Mouse (Mus musculus) heart, embryonic 15.5 days (tissue): ENCODE data around the gene Nid2. TPM values are rescaled to one million over a fixed set of nuclear protein-coding genes. Genes with fewer than 3 reads are reported as not detected.

ENCODE experiments used
- ATAC-seq: fragments of 200-750 bp; cut with Nextera tagmentation; replicated peaks from 2 replicates; pipeline ENCODE4 v1.8.0; 2017; ENCODE audit warnings: low read depth, moderate TSS enrichment; ENCODE audit not compliant: insufficient number of reproducible peaks, insufficient read depth, low FRiP score
- H3K27ac ChIP-seq: fragments of 300-500 bp; sonication (generic); 2 replicates; pipeline ENCODE4 v1.5.1; 2015; ENCODE audit warnings: mild to moderate bottlenecking, inconsistent platforms
- H3K27me3 ChIP-seq: fragments of 300-500 bp; sonication (generic); 2 replicates; pipeline ENCODE4 v1.6.1; 2015; ENCODE audit warnings: inconsistent platforms
- H3K36me3 ChIP-seq: fragments of 300-500 bp; sonication (generic); 2 replicates; pipeline ENCODE4 v1.6.1; 2015; ENCODE audit warnings: mild to moderate bottlenecking, inconsistent platforms
- H3K4me1 ChIP-seq: fragments of 300-500 bp; sonication (generic); replicated peaks from 2 replicates; pipeline ENCODE4 v1.6.1; 2015; ENCODE audit warnings: inconsistent platforms
- H3K4me2 ChIP-seq: fragments of 300-500 bp; sonication (generic); 2 replicates; pipeline ENCODE4 v1.6.1; 2015; ENCODE audit warnings: inconsistent platforms, mild to moderate bottlenecking, moderate library complexity
- H3K4me3 ChIP-seq: fragments of 300-500 bp; sonication (generic); 2 replicates; pipeline ENCODE4 v1.5.1; 2015; ENCODE audit warnings: mild to moderate bottlenecking, inconsistent platforms
- H3K9ac ChIP-seq: fragments of 300-500 bp; sonication (generic); 2 replicates; pipeline ENCODE4 v1.6.1; 2015; ENCODE audit warnings: mild to moderate bottlenecking, inconsistent platforms
- H3K9me3 ChIP-seq: fragments of 300-500 bp; sonication (generic); replicated peaks from 2 replicates; pipeline ENCODE4 v1.6.1; 2016; ENCODE audit warnings: inconsistent platforms
- WGBS: fragments of 180-500 bp; shearing (Covaris S2); methylation state at CpG from one replicate; pipeline ENCODE4 v1.1.7; 2015; ENCODE audit warnings: mixed read lengths; 5-methylcytosine and 5-hydroxymethylcytosine counted together
- polyA plus RNA-seq: library from polyadenylated mRNA; unstranded; fragments of >200 nt; fragmentation: Nextera tagmentation; extraction: Ambion mirVana; gene quantifications from 2 replicates; pipeline ENCODE4 v1.2.1, GENCODE M21; 2015

The Nid2 gene
- polyA plus RNA-seq, 1 experiment from 2014 or later, result 84.4 TPM

- Histone ChIP-seq H3K4me1 (peaks cover 24% of the 10 kb centered on the region), H3K36me3 (no peaks in the 10 kb centered on the region), H3K4me3 (no peak overlapping the region), H3K27me3 (no peaks in the 10 kb centered on the region), H3K27ac (no peak overlapping the region), H3K4me2 (no peak overlapping the region), H3K9me3 (no peaks in the 10 kb centered on the region), H3K9ac (no peak overlapping the region)
- 67% methylated on average over 2 of the region's 2 CpGs for WGBS
- ATAC-seq, result no peak
Measured at GRCm38 (mm10) chr14:19746731-19747130, 4.3 kb upstream of the Nid2 start.

GRCm38 (mm10) chr14:19749743-19750142 lies 1.3 kb upstream of the Nid2 start:
- no peak overlapping the region for H3K4me2 ChIP-seq
- H3K4me3 ChIP-seq, result no peak overlapping the region
- H3K36me3 ChIP-seq, result peaks cover 1% of the 10 kb centered on the region; the same call in 1 of the 2 replicates
- H3K9me3 ChIP-seq, result no peaks in the 10 kb centered on the region
- no peak overlapping the region for H3K9ac ChIP-seq
- H3K27ac ChIP-seq, result no peak overlapping the region
- no peaks in the 10 kb centered on the region for H3K27me3 ChIP-seq
- ATAC-seq, result no peak
- H3K4me1 ChIP-seq, result peaks cover 40% of the 10 kb centered on the region
- WGBS, result 75% methylated on average over 2 of the region's 2 CpGs

GRCm38 (mm10) chr14:19750411-19751024 lies 547 bp upstream of the Nid2 start:
- peak; percentile 66 for ATAC-seq
- WGBS, result 3% methylated on average over 26 of the region's 26 CpGs

DNA sequence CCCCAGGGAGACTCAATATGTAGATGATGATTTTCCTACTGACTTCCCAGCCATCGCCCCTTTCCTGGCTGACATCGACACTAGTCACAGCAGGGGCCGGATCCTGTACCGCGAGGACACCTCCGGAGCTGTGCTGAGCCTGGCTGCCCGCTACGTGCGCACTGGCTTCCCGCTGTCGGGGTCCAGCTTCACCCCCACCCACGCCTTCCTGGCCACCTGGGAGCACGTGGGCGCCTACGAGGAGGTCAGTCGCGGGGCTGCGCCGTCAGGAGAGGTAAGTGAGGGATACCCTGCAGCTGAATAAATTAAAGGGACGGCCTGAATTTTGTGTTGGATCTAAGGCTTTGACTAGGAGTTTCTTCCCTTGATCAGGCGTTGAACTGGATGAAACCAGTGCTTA lies 1.2 kb downstream of the Nid2 start:
- Histone ChIP-seq H3K36me3 (peaks cover 14% of the 10 kb centered on the region; the same call in 1 of the 2 replicates), H3K9ac (peak overlapping the region; percentile 68), H3K4me2 (peak overlapping the region; percentile 90), H3K4me1 (peaks cover 32% of the 10 kb centered on the region), H3K27ac (peak overlapping the region; percentile 86), H3K27me3 (no peaks in the 10 kb centered on the region), H3K9me3 (no peaks in the 10 kb centered on the region), H3K4me3 (peak overlapping the region; percentile 63)
- WGBS, result 3% methylated on average over 21 of the region's 21 CpGs
- ATAC-seq, result no peak

More at GRCm38 (mm10) chr14:19750411-19751024, 547 bp upstream of the Nid2 start:
- Histone ChIP-seq H3K4me2 (peak overlapping the region; percentile 90), H3K36me3 (peaks cover 9% of the 10 kb centered on the region; the same call in 1 of the 2 replicates), H3K27me3 (no peaks in the 10 kb centered on the region), H3K4me1 (peaks cover 40% of the 10 kb centered on the region), H3K9me3 (no peaks in the 10 kb centered on the region), H3K4me3 (peak overlapping the region; percentile 63), H3K9ac (peak overlapping the region; percentile 63), H3K27ac (peak overlapping the region; percentile 86)

DNA sequence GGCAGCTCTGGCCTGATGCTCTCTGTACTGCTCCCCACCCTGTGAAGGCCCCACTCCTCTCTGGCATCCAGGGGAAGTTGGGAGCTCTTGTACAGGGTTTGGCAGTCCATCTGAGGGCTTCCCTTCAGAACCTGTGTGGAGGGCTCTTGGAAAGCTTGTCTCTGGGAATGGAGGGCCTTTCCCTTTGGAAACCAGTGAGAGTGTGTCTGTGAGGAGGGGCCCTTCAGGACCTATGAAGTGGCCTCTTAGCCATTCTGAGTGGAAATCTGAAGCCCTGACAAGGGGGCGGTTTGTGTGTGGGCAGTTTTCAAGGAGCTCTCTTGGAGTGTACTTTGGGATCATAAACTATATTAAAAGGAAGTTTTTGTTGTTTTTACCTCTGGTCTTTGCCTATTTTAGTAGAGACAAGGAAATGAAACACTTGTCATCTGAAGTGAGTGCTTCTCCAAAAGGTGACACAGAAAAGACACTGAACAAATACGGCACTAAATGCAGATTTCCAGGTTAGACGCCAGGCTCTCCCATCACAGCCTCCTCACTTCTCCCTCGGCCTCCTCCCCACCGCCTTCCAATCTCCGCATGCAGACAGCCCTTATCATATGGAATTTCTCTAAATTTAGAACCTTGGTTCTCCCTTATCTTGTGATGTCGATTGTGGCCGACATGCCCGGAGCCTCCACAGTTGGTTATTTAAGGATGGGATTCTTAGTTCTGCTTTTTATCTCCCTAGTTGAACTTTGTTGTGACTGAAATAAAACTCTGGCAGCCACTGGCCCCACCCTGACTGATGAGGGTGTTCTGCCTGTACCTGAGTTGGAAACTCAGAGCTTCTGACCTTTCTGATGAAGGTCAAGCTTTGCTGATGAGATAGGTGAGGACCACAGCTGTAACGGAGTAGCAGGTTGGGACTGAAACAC lies 8.5 kb downstream of the Nid2 start:
- H3K9ac ChIP-seq, result no peak overlapping the region
- ATAC-seq, result peak; percentile 62
- no peaks in the 10 kb centered on the region for H3K9me3 ChIP-seq
- H3K4me1 ChIP-seq, result peaks cover 43% of the 10 kb centered on the region
- H3K4me3 ChIP-seq, result no peak overlapping the region
- H3K27ac ChIP-seq, result peak overlapping the region; percentile 83
- H3K4me2 ChIP-seq, result peak overlapping the region; percentile 35; the same call in 1 of the 2 replicates
- H3K27me3 ChIP-seq, result no peaks in the 10 kb centered on the region
- WGBS, result 13% methylated on average over 10 of the region's 10 CpGs
- H3K36me3 ChIP-seq, result peaks cover 21% of the 10 kb centered on the region; the same call in 1 of the 2 replicates

DNA sequence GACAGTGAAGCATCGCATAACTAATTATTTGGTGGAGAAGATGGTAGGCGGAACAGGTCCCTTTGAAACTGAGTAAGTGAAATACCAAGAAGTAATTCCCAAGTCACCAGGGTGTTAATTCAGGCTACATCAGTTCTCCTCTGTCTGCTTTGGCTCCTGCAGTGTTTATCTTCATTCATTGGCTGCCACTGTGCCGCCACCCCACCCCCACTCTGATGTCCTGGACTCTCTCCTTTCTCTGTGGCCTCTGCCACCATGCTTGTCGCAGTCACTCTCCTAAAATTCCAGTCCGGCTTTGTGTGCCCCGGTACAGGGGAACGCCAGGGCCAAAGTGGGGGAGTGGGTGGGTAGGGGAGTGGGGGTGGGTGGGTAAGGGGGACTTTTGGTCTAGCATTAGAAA lies 9.7 kb downstream of the Nid2 start:
- Histone ChIP-seq H3K4me1 (peaks cover 43% of the 10 kb centered on the region), H3K4me3 (no peak overlapping the region), H3K27me3 (no peaks in the 10 kb centered on the region), H3K9me3 (no peaks in the 10 kb centered on the region), H3K4me2 (peak overlapping the region; percentile 35; the same call in 1 of the 2 replicates), H3K36me3 (peaks cover 20% of the 10 kb centered on the region; the same call in 1 of the 2 replicates), H3K27ac (peak overlapping the region; percentile 83), H3K9ac (no peak overlapping the region)
- WGBS, result 23% methylated on average over 7 of the region's 7 CpGs
- ATAC-seq, result 0 out of 2 replicates have a peak, but pooled peaks have one; percentile 42

- H3K36me3 ChIP-seq, result peaks cover 20% of the 10 kb centered on the region; the same call in 1 of the 2 replicates
- H3K27me3 ChIP-seq, result no peaks in the 10 kb centered on the region
- H3K4me2 ChIP-seq, result no peak overlapping the region
- H3K9me3 ChIP-seq, result no peaks in the 10 kb centered on the region
- 47% methylated on average over 4 of the region's 4 CpGs for WGBS
- H3K4me1 ChIP-seq, result peaks cover 44% of the 10 kb centered on the region
- H3K27ac ChIP-seq, result no peak overlapping the region
- no peak for ATAC-seq
- no peak overlapping the region for H3K9ac ChIP-seq
- no peak overlapping the region for H3K4me3 ChIP-seq
Measured at GRCm38 (mm10) chr14:19762014-19762413, 10.9 kb downstream of the Nid2 start.

DNA sequence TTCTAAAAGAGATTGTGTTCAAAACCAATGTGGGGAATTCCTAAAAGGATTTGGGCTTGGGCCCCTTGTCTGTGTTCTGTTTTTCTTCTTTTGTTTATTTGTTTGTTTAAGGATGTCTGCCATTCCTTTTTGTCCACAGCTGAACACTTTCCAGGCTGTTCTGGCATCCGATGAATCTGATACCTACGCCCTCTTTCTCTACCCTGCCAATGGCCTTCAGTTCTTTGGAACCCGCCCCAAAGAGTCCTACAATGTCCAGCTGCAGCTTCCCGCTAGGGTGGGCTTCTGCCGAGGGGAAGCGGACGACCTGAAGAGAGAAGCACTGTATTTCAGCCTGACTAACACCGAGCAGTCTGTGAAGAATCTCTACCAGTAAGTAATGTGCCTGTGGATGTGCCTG lies 12.5 kb downstream of the Nid2 start:
- Histone ChIP-seq H3K9me3 (no peaks in the 10 kb centered on the region), H3K4me3 (no peak overlapping the region), H3K27ac (peak overlapping the region; percentile 54), H3K36me3 (peaks cover 16% of the 10 kb centered on the region; the same call in 1 of the 2 replicates), H3K27me3 (no peaks in the 10 kb centered on the region), H3K4me2 (no peak overlapping the region), H3K9ac (no peak overlapping the region), H3K4me1 (peaks cover 44% of the 10 kb centered on the region)
- ATAC-seq, result no peak
- 28% methylated on average over 8 of the region's 8 CpGs for WGBS

GRCm38 (mm10) chr14:19764331-19764730 lies 13.3 kb downstream of the Nid2 start:
- Histone ChIP-seq H3K9me3 (no peaks in the 10 kb centered on the region), H3K4me1 (peaks cover 36% of the 10 kb centered on the region), H3K4me3 (no peak overlapping the region), H3K4me2 (no peak overlapping the region), H3K36me3 (peaks cover 19% of the 10 kb centered on the region; the same call in 1 of the 2 replicates), H3K9ac (no peak overlapping the region), H3K27me3 (no peaks in the 10 kb centered on the region), H3K27ac (no peak overlapping the region)
- ATAC-seq, result no peak
- WGBS, result 86% methylated on average over 8 of the region's 8 CpGs

- 72% methylated on average over 9 of the region's 9 CpGs for WGBS
- H3K4me3 ChIP-seq, result no peak overlapping the region
- peaks cover 19% of the 10 kb centered on the region; the same call in 1 of the 2 replicates for H3K36me3 ChIP-seq
- no peak for ATAC-seq
- no peak overlapping the region for H3K9ac ChIP-seq
- H3K4me1 ChIP-seq, result peaks cover 29% of the 10 kb centered on the region
- H3K27me3 ChIP-seq, result no peaks in the 10 kb centered on the region
- no peaks in the 10 kb centered on the region for H3K9me3 ChIP-seq
- no peak overlapping the region for H3K27ac ChIP-seq
- H3K4me2 ChIP-seq, result no peak overlapping the region
Measured at GRCm38 (mm10) chr14:19765539-19766379, 14.7 kb downstream of the Nid2 start.

DNA sequence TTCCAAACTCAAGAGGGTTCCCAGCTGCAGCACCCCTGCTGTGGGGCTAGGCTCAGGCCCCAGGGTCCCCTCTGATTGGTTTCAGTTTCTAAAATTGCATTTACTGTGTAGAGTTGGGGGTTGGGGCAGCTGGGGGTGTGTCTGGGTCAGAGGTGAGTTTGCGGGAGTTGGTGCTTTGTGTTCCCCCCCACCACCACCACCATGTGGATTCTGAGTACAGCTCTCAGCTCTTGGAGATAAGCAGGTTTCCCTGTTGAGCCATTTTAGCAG lies 15.2 kb downstream of the Nid2 start:
- H3K4me1 ChIP-seq, result peaks cover 28% of the 10 kb centered on the region
- ATAC-seq, result no peak
- peaks cover 19% of the 10 kb centered on the region; the same call in 1 of the 2 replicates for H3K36me3 ChIP-seq

More for the DNA sequence above, 15.2 kb downstream of the Nid2 start:
- no peak overlapping the region for H3K9ac ChIP-seq
- H3K27me3 ChIP-seq, result no peaks in the 10 kb centered on the region
- no peak overlapping the region for H3K27ac ChIP-seq
- H3K9me3 ChIP-seq, result no peaks in the 10 kb centered on the region
- no peak overlapping the region for H3K4me3 ChIP-seq
- no peak overlapping the region for H3K4me2 ChIP-seq
- 48% methylated on average over 1 of the region's 1 CpGs for WGBS
